Comparison of ENCODE assay signal across 8 mouse cellular contexts in the genomic region with DNA sequence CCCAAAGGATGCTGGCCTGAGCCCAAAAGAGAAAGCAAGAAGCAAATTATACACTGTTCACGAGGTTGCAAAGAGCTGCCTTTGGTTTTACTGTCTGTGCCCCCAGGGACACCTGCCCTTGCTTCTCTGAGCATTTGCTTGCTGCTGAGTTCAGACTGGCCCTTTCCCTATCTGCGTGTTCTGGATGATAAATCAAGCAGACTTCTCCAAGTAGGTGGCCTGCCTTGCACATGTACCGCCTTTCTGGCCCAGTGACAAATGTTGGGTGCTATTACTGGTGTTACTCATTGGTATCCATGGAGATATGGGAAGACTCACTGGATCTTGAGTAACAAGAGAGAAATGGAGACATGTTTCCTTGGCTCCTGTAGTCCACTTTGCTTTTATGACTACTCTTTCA. TPM values are rescaled to one million over a fixed set of nuclear protein-coding genes. Genes with fewer than 3 reads are reported as not detected.
A peak's percentile ranks its signal among the peaks of the same experiment; 100 is the strongest.
DNase-seq lines count a peak whose midpoint lies in the region; ATAC-seq and TF ChIP-seq lines count a peak whose summit lies in the region.
"Had no signal": no experiment of that assay in that cellular context is flagged by ENCODE, and none has a peak within 500 bp of the region (broad histone marks: within the 10 kb centered on the region; RNA-seq: fewer than 3 reads in every experiment).

No protein-coding gene starts in this region.

- H3K4me1 ChIP-seq in limb, embryonic 11.5 days (ENCODE audit: control insufficient read depth, insufficient read depth, low read length) = no peaks in the 10 kb centered on the region
- peaks cover 7% of the 10 kb centered on the region; the same call in 1 of the 2 replicates for H3K4me1 ChIP-seq in limb, embryonic 10.5 days
- H3K4me1 ChIP-seq in brown adipose tissue, adult 24 weeks (ENCODE audit: control insufficient read depth, insufficient read depth, insufficient read length, low read length) = no peaks in the 10 kb centered on the region
- H3K4me1 ChIP-seq in kidney, postnatal 0 days (replicated peaks; ENCODE audit: insufficient read depth, low read length) = no peaks in the 10 kb centered on the region
- H3K4me1 ChIP-seq in lung, embryonic 16.5 days (replicated peaks; ENCODE audit: control insufficient read depth, insufficient read depth, low read length) = peaks cover 3% of the 10 kb centered on the region; the same call in 1 of the 2 replicates
- H3K4me1 ChIP-seq in stomach, postnatal 0 days (replicated peaks; ENCODE audit: control insufficient read depth, insufficient read depth) = no peaks in the 10 kb centered on the region

- ATAC-seq in limb, embryonic 11.5 days (ENCODE audit: insufficient number of reproducible peaks, low FRiP score, low TSS enrichment, low read depth) = no peak
- no peak for ATAC-seq in kidney, postnatal 0 days (replicated peaks; ENCODE audit: low FRiP score, low read depth)
- ATAC-seq in lung, embryonic 16.5 days (ENCODE audit: low read depth) = peak; percentile 57; the same call in 1 of the 2 replicates
- peak; percentile 38; the same call in 1 of the 2 replicates for ATAC-seq in stomach, postnatal 0 days (ENCODE audit: low FRiP score, low TSS enrichment)
- ATAC-seq in monocyte, adult 5-6 weeks (replicated peaks; ENCODE audit: insufficient number of reproducible peaks, low FRiP score, low TSS enrichment, poor library complexity, severe bottlenecking) = no peak

- no peak overlapping the region for H3K4me2 ChIP-seq in limb, embryonic 11.5 days (ENCODE audit: low read depth, severe bottlenecking)
- no peak overlapping the region for H3K4me2 ChIP-seq in kidney, postnatal 0 days (ENCODE audit: low read length)
- no peak overlapping the region for H3K4me2 ChIP-seq in lung, embryonic 16.5 days (ENCODE audit: low read depth, low read length)
- no peak overlapping the region for H3K4me2 ChIP-seq in stomach, postnatal 0 days (replicated peaks; ENCODE audit: low read depth)

- H3K27ac ChIP-seq in limb, embryonic 11.5 days (replicated peaks; ENCODE audit: low read depth, low read length) = no peak overlapping the region
- H3K27ac ChIP-seq in limb, embryonic 10.5 days = no peak overlapping the region
- peak overlapping the region; percentile 38; the same call in 1 of the 2 replicates for H3K27ac ChIP-seq in brown adipose tissue, adult 24 weeks (replicated peaks; ENCODE audit: low read depth, low read length)
- H3K27ac ChIP-seq in kidney, postnatal 0 days = no peak overlapping the region
- H3K27ac ChIP-seq in lung, embryonic 16.5 days (ENCODE audit: low read length) = no peak overlapping the region
- no peak overlapping the region for H3K27ac ChIP-seq in stomach, postnatal 0 days (replicated peaks)

- no peaks in the 10 kb centered on the region for H3K27me3 ChIP-seq in limb, embryonic 11.5 days (ENCODE audit: control insufficient read depth, insufficient read depth, low read length)
- H3K27me3 ChIP-seq in limb, embryonic 10.5 days (ENCODE audit: low read depth, poor library complexity, severe bottlenecking) = no peaks in the 10 kb centered on the region
- H3K27me3 ChIP-seq in kidney, postnatal 0 days (ENCODE audit: insufficient read depth, low read length) = no peaks in the 10 kb centered on the region
- H3K27me3 ChIP-seq in lung, embryonic 16.5 days (ENCODE audit: control insufficient read depth, insufficient read depth, low read depth, low read length) = no peaks in the 10 kb centered on the region
- H3K27me3 ChIP-seq in stomach, postnatal 0 days (ENCODE audit: control insufficient read depth, insufficient read depth, low read length) = no peaks in the 10 kb centered on the region

- no peak overlapping the region for H3K4me3 ChIP-seq in limb, embryonic 11.5 days (ENCODE audit: low read depth, low read length)
- H3K4me3 ChIP-seq in limb, embryonic 10.5 days = no peak overlapping the region
- H3K4me3 ChIP-seq in brown adipose tissue, adult 24 weeks (ENCODE audit: insufficient read depth, low read depth, low read length) = no peak overlapping the region
- H3K4me3 ChIP-seq in kidney, postnatal 0 days (replicated peaks; ENCODE audit: low read depth, low read length) = no peak overlapping the region
- H3K4me3 ChIP-seq in lung, embryonic 16.5 days (ENCODE audit: low read length) = no peak overlapping the region
- H3K4me3 ChIP-seq in stomach, postnatal 0 days (ENCODE audit: low read depth, low read length) = no peak overlapping the region

- no peaks in the 10 kb centered on the region for H3K9me3 ChIP-seq in limb, embryonic 11.5 days (ENCODE audit: control insufficient read depth, low read length)
- no peaks in the 10 kb centered on the region for H3K9me3 ChIP-seq in limb, embryonic 10.5 days (replicated peaks)
- no peaks in the 10 kb centered on the region for H3K9me3 ChIP-seq in kidney, postnatal 0 days (replicated peaks; ENCODE audit: low read length)
- no peaks in the 10 kb centered on the region for H3K9me3 ChIP-seq in lung, embryonic 16.5 days (ENCODE audit: control insufficient read depth, low read length)
- H3K9me3 ChIP-seq in stomach, postnatal 0 days (ENCODE audit: control insufficient read depth, low read length) = no peaks in the 10 kb centered on the region

- WGBS in limb, embryonic 11.5 days = 32% methylated on average over 3 of the region's 3 CpGs
- WGBS in limb, embryonic 10.5 days = 38% methylated on average over 3 of the region's 3 CpGs
- 17% methylated on average over 3 of the region's 3 CpGs for WGBS in kidney, postnatal 0 days
- 39% methylated on average over 3 of the region's 3 CpGs for WGBS in lung, embryonic 16.5 days
- 26% methylated on average over 3 of the region's 3 CpGs for WGBS in stomach, postnatal 0 days

- no peak for TF ChIP-seq CTCF in kidney, postnatal 0 days (IDR thresholded peaks at IDR 0.05; ENCODE audit: low read depth)
- no peak for TF ChIP-seq CTCF in stomach, postnatal 0 days (IDR thresholded peaks at IDR 0.05; ENCODE audit: low read depth)

- DNase-seq in limb, embryonic 11.5 days (ENCODE audit: low spot score) = peak; percentile 30
- DNase-seq in limb, embryonic 10.5 days (ENCODE audit: low spot score) = no peak
- DNase-seq in kidney, postnatal 0 days (ENCODE audit: low spot score) = peak; percentile 31
- peak; percentile 34 for DNase-seq in stomach, postnatal 0 days (ENCODE audit: low spot score)

- H3K9ac ChIP-seq in limb, embryonic 11.5 days (ENCODE audit: low read length) = no peak overlapping the region
- H3K9ac ChIP-seq in kidney, postnatal 0 days (ENCODE audit: low read depth, low read length) = no peak overlapping the region
- H3K9ac ChIP-seq in lung, embryonic 16.5 days (ENCODE audit: low read length) = no peak overlapping the region
- no peak overlapping the region for H3K9ac ChIP-seq in stomach, postnatal 0 days (ENCODE audit: low read length)

- TF ChIP-seq EP300 in stomach, postnatal 0 days (optimal IDR thresholded peaks at IDR 0.05) = no peak

- no peaks in the 10 kb centered on the region for H3K36me3 ChIP-seq in limb, embryonic 11.5 days (ENCODE audit: control insufficient read depth, insufficient read depth, low read length)
- no peaks in the 10 kb centered on the region for H3K36me3 ChIP-seq in limb, embryonic 10.5 days
- no peaks in the 10 kb centered on the region for H3K36me3 ChIP-seq in kidney, postnatal 0 days (ENCODE audit: insufficient read depth, low read length)
- H3K36me3 ChIP-seq in lung, embryonic 16.5 days (ENCODE audit: control insufficient read depth, insufficient read depth, low read length) = no peaks in the 10 kb centered on the region
- H3K36me3 ChIP-seq in stomach, postnatal 0 days (ENCODE audit: control insufficient read depth, insufficient read depth, low read length) = no peaks in the 10 kb centered on the region

RNA-seq across cellular contexts. Expression of gene Gm9747, which starts 43.4 kb away (rescaled TPM):
- 27.6 and 33.2 TPM in 2 replicates for polyA plus RNA-seq in limb, embryonic 11.5 days (2014; fragmentation: Nextera tagmentation; extraction: Ambion mirVana)
- 15.4 and 24.6 TPM in 2 replicates for polyA plus RNA-seq in limb, embryonic 10.5 days (2016; fragmentation: Nextera tagmentation; extraction: Ambion mirVana)
- polyA plus RNA-seq in brown adipose tissue, adult 24 weeks (2012; ENCODE audit: insufficient read depth, insufficient read length, missing spikeins) = not detected in 2 replicates
- 10.8 and 11.1 TPM in 2 replicates for polyA plus RNA-seq in kidney, postnatal 0 days (2015; fragmentation: Nextera tagmentation; extraction: Ambion mirVana)
- polyA plus RNA-seq in lung, embryonic 16.5 days (2015; fragmentation: Nextera tagmentation; extraction: Ambion mirVana) = 32.1 and 33.9 TPM in 2 replicates
- polyA plus RNA-seq in stomach, postnatal 0 days (2015; fragmentation: Nextera tagmentation; extraction: Ambion mirVana) = 6.2 and 6.9 TPM in 2 replicates
- total RNA-seq in monocyte, adult 5-6 weeks (2017) = not detected in 3 replicates
- polyA plus RNA-seq: testis, adult 2 months had no signal

Comparison
In these comparisons a context has a peak if more than half of its experiments do, and no peak if none do; other contexts are left out.
1. ATAC-seq: peak in lung, embryonic 16.5 days (single experiment) and stomach, postnatal 0 days (single experiment); none in limb, embryonic 11.5 days (single experiment), kidney, postnatal 0 days (single experiment) and monocyte, adult 5-6 weeks (single experiment).